Mouse (Mus musculus): Measurements from ENCODE around the gene Raf1. TPM values are rescaled to one million over a fixed set of nuclear protein-coding genes. Genes with fewer than 3 reads are reported as not detected.

The Raf1 gene
- 61.5 and 67.0 TPM in 2 replicates for polyA plus RNA-seq (2015; fragmentation: Nextera tagmentation; extraction: Ambion mirVana)

DNA sequence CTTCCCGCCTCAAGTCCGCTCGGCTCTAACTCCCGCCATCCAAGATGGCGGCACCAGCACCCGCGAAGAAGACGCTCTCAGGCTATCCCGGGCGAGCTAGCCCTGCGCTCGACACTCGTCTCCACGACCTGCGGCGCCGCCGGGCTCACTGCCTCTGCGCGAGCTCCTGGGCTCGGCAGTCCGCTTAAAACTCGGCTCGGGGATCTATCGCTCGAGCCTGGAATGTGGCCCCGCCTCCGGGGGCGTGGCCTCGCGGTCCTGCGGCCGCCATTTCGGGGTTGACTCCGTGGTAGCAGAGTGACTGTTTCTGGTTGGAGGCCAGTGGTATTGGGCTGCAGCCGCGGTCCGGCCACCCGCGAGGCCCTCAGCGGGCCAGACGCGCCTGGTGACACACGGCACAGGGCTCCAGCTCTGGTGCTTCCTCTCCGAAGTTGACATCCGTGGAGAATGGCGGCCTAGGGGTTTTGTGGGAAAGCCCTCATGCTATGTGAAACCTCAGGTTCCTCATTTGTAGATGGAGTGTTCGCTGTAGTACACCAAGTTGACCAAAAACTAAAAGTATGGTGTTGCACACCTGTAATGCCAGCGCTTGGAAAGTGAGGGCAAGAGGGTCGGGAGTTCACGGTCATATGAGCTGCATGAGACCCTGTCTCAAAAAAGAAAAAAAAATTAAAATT lies at the start of gene Raf1:
TSS of gene Raf1 (minus strand) at position 184 of the 677 bp plus-strand sequence.
- DNase-seq (ENCODE audit: low spot score), result peak; percentile 98

DNA sequence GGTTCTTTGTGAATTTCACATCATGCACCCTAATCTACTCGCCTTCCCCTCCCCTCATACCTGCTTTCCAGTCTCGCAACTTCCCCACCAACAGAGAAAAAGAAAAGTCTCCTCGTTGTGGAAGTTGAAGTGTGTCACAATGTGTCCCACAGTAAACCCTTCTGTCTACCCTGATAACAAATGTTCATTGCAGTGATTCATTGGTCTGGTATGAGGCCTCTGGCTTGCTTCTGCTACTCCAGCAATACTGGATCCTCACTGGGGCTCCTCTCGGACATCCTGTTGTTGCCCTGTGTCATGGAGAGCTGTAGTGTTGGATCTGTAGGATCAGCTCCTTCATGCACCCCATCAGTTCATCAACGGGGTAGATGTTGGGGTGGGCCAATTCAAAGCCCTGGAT lies 45.8 kb upstream of the Raf1 start:
- DNase-seq (ENCODE audit: low spot score), result no peak

DNA sequence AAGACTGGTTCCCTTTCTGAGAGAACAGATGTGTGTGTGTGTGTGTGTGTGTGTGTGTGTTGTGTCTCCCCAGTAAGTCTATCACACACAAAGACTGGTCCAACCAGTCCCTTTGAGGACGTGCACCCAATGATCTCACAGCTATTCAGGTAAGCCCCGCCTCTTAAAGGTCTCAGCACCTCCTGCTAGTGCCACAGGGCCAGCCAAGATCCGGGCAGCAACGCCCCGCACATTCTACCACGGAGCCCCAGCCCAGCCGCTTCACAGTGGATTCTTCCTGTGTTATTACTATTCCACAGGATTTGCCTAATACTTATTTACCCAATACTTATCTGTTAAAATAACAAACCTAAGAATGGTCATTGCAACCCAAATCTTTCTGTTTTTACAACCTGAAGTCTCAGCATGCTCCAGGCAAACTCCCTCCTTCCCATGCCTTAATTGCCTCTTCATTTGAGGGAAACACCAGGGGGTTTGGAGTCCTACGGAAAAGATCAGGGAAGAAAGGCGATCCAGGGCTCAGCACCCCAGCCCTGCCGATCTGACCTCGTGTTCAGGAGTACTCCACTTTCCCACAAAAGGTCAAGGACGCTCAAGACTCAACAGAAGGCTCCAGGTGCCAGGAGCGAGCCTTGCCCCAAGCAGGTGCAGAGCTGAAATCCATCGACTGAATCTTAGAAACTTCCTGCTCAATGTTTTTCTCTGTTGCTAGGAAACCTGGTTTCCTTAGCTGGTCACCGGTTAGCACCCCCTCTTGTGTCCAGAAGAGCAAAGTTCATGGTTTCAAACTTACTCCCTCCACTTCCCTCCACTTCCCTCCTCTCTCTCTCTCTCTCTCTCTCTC lies 41.5 kb upstream of the Raf1 start:
- DNase-seq (ENCODE audit: low spot score), result peak; percentile 80

DNA sequence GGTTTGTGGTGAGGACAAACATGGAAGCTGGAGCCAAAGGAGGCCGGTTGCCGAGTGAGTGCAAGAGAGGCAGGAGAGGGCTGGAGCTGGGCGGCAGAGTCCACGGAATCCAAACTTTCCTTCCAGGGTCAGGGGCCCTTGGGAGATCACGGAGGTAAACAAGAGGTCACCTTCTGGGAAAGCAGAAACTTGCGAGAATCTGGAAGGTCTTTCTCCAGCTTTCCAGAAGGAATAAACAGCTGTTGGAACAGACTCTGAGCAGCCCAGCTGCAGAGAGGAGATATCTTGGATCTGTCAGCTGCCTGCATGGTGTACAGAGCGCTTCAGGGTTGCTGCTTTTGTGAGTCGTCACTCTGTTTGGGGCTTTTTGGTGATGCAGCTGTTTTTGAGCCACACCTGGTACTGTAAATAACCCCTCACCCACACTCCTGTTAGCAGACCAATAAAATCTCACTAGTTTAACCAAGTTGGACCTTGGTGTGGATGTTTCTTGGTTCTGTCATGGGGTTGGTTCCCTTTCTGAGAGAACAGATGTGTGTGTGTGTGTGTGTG lies 40.7 kb upstream of the Raf1 start:
- peak; percentile 78 for DNase-seq (ENCODE audit: low spot score)

DNA sequence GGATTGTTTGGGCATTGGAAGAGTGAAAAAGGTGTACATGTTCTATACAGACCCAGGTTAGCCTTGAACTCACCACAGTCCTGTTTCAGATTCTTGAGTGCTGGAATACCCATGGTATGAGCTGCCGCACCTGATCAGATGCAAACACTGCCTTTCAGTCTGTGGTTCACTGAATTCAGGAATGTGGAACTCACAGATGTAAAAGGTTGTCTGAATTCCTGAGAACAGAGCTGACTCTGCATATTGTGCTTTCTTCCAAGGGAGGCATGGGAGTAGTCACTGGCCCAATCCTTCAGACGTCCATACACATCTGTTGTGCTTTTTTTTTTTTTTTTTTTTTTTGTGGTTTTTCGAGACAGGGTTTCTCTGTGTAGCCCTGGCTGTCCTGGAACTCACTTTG lies 34.8 kb upstream of the Raf1 start:
- no peak for DNase-seq (ENCODE audit: low spot score)

DNA sequence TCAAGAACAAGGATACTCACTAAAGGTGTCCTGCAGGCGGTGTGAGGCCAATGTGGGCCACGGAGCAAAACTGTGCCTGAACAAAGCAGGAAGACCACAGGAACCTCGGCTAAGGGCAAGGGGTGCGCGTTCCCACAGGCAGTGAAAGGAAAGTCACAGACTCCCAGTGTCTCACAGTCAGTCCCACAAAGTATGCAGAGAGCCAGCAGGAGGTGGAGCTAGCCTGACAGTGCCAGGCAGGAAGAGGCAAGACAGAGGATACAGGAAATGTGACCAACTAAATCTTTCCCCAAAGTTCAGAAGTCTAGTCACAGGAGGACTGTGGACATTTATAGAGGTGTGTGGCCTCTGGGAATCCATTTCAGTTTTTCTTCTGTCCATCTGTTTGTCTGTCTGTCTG lies 26.5 kb upstream of the Raf1 start:
- DNase-seq (ENCODE audit: low spot score), result no peak

DNA sequence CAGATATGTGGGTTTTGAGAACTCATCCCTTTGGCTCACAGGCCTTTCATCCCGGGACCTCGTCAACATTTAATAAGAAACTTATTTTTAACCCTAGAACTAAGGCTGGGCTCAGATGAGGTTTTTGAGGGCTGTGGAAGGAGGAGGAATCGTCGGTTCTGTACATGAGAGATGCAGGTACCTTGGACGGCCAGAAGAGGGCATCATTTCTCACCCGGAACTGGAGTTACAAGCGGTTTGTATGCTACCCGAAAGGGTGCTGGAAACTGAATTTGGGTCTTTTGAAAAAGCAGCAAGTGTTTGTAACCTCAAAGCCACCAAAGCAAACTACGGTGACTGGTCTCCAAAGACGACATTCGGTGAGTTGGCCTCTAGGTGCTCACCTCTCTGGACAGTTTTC lies 24.9 kb upstream of the Raf1 start:
- no peak for DNase-seq (ENCODE audit: low spot score)

DNA sequence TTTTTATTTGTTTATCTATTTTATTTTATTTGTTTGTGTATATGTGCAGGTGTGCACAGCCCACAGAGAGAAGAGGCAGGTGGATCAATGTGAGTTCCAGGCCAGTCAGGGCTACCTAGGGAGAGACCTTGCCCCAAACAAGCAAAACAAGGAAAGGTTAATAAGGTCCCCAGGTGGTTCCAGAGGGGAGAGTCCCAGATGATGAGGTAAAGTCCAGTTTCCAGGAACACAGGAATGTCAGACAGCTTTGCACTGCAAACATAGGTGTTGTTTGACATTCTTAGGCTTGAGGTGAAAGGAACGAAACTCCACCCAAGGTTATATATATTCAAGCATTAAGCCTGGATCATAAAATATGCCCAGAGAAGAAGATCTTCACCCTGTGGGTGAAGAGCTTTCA lies 24.3 kb upstream of the Raf1 start:
- no peak for DNase-seq (ENCODE audit: low spot score)

DNA sequence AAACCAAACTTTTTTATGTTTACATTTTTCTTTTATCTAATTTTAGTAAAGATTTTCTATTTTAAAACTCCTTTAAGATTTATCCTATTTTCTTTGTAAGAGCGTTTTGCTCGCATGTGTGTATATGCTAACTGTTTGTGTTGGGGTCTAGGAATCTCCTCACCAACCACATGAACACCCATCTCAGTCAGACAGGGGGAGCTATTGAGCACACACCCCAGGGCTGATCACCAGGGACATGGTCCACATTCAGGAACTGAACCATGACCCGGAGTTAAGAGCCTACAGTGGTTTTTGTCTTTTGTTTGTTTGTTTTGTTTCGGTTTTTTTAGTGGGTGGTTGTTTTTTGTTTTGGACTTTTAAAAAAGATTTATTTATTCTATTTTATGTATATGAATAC lies 22.3 kb upstream of the Raf1 start:
- DNase-seq (ENCODE audit: low spot score), result peak; percentile 37

DNA sequence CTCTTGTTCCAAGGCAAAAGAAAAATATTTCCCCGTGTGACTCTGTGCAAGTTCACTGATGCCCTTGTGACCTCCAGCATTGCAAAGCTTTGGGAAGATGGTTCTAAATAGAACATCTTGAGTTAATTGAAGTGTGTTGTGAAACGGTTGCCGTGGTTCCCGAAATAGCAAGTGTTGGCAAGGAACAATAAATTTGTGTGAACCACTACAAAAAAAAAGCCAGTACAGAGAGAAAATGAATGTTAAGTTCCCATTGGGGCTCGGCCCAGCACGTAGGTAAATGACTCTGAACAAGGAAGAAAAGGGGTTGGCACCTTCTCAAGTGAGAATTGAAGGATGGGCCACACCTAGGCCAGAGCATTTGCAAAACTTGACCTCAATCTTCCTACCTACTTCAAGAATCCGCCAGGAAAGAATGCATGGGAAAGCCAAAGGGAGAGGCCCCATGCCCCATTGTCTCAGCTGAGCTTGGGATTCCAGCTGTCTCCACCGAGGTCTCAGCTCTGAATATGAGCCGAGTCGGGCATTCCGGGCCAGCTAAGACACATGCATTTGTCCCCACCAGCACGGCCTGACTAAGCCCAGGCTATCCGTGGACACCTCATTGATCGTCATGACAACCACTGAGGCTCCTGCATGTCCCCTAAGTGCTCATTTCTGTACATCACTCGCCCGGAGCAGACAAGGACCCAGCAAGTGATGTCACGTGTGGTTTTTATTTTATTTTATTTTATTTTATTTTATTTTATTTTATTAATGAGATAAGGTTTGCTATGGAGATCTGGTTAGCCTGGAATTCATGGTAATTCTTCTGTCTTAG lies 21.5 kb upstream of the Raf1 start:
- no peak for DNase-seq (ENCODE audit: low spot score)

DNA sequence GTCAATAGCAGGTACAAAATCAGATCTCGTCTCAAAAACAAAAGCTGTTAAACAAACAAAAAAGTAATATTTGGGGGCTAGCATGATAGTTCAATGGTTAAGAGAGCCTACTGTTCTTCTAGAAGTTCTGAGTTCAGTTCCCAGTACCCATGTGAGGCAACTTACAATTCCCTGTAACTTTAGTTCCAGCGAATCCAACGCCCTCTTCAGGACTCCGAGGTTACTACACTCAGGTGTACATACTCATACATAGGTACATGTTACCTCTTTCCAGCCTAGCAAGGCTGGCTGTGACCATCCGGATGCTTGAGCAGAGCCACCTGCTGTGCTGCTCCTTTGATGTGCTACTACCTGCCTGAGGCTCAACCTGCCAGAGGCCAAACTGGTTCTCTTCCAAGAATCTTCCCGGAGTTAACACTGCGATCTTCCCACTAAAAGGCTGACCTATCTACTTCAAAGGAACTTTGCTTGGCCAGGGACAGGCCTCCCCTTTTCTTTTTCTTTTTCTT lies 20.3 kb upstream of the Raf1 start:
- no peak for DNase-seq (ENCODE audit: low spot score)

DNA sequence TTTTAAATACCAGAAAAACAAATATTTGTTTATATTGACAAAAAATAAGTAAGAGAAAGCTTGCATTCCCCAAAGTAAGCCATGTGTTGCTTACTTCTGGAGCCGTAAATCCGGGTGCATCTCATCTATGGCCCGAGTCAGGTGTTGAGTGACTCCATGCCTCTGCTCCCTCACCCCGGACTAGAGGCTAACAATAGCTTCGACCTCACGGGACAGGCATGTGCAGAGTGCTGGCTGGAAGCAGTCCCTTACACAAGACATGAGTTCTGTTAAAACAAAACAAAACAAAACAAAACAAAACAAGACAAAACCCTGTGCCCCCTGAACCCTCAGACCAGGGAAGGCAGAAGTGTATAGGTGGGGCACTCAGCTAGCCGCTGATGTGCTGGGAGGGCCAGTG lies 18.7 kb upstream of the Raf1 start:
- DNase-seq (ENCODE audit: low spot score), result no peak

DNA sequence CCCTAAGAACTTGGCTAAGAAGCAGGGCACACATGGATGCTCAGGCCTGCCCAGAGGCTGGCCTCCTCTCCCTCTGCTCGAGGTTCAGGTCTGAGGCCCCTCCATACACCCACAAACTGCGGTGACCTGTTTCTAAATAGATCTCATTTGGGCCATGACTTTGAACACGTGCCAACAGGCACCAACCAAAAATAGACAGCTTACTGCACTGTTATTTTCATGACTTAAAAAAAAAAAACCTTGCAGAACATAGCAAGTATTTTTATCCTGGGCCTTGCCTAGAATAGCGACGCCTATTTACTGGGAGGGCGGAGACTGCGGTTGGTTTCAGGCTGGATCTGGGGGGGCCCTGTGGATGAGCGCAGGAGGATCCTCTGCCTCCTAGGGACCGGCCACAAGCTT lies 18.0 kb upstream of the Raf1 start:
- no peak for DNase-seq (ENCODE audit: low spot score)

DNA sequence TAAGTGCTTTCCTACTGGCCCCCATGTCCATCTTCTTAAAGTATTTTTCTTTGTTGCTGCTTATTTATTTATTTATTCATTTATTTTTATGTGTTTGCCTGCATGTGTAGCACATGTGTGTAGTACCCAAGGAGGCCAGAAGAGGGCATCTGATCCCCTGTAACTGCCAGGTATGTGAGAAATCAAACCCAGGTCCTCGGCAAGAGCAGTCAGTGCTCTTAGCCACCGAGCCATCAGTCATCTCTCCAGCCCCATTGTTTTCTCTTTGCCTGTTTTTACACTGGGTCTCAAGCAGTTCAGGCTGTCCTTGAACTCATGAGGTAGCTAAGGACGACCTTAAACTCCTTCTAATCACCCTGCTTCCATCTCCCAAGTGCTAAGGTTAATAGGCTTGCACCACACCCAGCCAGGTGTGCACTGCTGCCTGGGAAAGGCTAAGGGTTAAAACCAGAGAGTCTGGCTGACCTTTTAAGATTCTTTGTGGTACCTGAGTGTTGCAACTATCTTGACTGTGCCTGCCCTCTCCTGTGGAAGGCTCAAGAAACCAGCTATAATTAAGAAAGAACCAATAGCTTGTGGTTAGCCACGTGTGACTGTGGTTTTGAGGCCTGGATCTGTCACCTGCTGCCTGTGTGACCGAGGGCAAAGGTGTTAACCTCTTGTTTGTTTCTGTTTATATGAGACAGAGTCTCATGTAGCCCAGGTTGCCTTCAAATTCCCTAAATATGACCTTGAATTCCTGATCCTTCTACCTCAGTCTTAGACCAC lies 16.7 kb upstream of the Raf1 start:
- peak; percentile 35 for DNase-seq (ENCODE audit: low spot score)

DNA sequence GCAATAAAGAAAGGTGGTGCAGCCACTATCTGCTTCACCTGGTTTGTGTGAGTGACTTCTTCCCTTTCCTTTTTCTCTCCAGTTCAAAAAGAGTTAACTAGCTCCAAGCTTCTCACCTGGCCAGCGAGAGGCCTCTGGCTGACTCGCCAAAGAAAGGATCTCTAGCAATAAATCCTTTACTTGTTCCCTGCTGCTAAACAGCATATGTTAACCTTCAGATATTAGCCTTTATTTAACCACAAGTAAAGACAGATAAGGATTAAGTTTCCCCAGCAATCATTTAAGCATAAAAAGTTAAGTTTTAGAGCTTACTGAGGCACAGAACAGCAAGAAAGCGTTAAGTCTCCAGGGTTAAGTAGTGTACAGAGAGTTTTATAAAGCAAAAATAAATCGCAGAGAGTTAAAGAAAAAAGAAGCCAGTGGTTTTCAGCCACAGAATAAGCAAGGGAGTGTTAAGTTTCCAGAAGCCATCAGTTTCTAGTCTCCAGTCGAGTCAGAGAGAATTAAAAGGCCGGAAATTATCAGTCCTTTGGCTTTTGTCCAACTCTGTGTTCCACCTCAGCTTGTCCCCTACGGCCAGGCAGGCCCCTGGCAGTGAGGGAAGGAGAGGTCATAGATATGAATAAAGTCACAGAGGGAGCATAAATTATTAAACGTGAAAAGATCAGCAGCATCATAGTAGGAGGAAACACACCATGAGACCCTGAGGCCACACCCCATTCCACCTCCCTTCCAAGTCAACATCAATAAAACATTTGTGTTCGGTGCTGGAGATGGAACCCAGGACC lies 15.9 kb upstream of the Raf1 start:
- DNase-seq (ENCODE audit: low spot score), result no peak

DNA sequence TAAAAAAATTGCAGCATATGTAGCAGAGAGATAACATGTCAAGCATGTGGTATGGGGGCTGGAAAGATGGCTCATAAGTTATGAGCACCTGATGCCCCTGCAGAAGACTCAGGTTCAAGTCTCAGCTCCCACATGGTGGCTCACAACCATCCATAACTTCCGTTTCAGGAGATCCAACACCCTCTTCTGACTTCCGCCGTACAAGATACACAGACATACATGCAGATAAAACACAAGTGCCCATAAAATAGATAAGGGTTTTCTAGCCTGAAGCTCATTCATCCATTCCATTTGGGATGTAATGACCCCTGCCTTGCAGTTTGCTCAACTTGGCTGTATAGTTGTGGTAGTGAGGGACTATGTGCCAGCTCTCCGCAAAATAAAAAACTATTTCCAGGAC lies 13.7 kb upstream of the Raf1 start:
- DNase-seq (ENCODE audit: low spot score), result no peak

DNA sequence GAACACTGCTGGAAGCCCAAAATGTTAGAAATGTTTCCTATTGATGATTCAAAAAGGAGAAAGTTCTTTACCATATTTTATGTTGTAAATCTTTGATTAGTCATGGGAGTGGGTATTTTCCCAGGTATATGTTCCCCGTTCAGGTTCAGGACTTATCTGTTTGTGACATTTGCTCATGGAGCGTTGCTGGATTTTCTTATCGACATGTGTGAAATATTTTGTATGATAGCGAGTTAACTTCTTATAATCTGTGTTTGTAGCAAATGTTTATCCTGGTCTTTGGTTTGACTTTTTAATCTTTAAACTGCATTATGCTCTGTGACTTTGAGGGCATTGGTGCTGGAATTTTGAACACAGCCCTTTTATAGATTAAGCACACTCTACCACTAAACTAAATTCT lies 12.2 kb upstream of the Raf1 start:
- DNase-seq (ENCODE audit: low spot score), result no peak

DNA sequence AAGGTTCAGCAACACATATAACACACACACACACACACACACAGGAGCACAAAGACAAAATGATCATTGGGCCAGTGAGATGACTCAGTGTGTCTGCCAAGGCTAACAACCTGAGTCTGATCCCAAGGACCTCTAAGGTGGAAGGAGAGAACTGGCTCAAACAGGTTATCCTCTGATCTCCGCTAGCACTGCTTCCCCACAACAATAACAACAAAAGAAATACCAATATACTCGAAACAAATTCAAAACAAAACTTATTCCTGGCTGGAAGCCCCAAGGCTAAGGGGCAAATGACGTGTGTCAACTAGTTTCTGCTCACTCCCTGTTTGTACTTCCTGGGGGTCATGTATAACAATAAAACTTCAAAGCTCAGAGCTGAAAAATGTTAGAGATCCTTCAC lies 11.3 kb upstream of the Raf1 start:
- DNase-seq (ENCODE audit: low spot score), result no peak

DNA sequence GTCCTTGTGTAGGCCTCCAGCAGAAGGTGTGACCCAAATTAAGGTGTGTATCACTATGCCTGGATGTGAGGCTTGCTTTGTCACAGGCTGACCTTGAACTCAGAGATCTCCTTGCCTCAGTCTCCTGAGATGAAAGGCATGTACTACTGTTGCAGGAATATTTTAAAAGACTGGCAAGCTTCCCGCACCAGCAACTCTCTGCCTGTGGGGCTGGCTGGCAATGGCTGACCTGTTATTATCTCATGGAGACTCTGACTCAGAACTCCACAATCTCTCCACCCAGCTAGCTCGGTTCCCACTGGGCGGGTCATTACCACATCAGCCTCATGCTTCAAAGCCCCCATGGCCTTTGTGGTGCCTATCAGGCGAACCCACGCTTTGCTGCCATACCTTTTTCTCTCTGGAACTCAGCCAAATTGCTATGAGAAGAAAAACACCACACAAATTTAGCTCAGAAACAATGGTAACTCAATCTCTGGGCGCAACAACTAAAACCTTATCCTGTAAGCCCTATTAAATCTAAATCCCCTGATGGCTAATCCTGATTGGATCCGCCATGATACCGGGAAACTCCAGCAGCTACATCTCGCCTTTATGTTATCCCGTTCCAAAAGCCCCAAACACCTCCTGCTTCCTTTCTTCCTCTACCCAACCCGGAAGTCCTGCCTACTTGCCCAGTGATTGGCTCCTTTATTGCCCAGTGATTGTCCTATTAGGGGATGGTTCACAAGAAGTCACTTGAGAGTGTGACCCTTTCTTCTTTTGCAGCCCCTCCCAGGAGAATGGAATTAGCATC lies 8.6 kb upstream of the Raf1 start:
- DNase-seq (ENCODE audit: low spot score), result no peak

All from thymus, postnatal 0 days (tissue).